Comparison of ENCODE assay signal across 8 mouse cellular contexts in the genomic region with DNA sequence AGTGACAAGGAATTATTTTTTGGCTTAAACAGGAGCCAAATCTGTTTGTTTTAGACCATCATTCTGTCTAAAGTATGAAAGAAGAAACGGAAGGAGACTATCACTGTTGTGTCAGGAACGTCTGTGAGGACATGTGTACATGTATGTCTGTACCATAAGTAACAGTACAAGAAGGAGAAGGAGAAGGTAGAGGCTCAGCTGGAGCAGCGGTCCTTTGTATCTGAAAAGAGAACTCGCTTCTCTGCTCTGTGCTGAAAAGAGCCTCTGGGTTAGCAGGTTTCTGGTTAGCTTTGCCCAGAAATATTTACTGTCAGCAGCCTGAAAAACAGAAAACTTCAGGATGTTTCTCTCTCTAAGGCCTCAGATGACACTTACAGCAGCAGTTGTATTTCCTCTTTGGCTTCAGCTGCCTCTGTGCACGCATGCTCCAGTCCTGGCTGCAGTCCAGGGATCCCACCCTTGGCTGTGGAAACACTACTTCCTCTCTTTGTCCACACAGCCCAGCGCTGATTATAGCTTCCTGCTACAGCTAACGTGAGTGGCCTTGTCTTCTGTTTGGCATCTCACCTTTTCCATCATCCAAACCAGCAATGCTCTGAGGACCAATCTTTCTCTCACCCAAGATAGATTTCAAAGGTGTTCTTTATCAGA.
DNase-seq lines count a peak whose midpoint lies in the region; ATAC-seq lines count a peak whose summit lies in the region.

No protein-coding gene starts in this region.

- no peaks in the 10 kb centered on the region for H3K36me3 ChIP-seq in midbrain, embryonic 14.5 days (ENCODE audit: control insufficient read depth, insufficient read depth, low read length)
- H3K36me3 ChIP-seq in midbrain, embryonic 16.5 days (ENCODE audit: control insufficient read depth, insufficient read depth, low read length) = no peaks in the 10 kb centered on the region
- no peaks in the 10 kb centered on the region for H3K36me3 ChIP-seq in embryonic facial prominence, embryonic 15.5 days
- no peaks in the 10 kb centered on the region for H3K36me3 ChIP-seq in macrophage (ENCODE audit: inconsistent target)
- H3K36me3 ChIP-seq in stomach, embryonic 15.5 days = no peaks in the 10 kb centered on the region
- H3K36me3 ChIP-seq in midbrain, embryonic 15.5 days (replicated peaks) = no peaks in the 10 kb centered on the region

- H3K27me3 ChIP-seq in midbrain, embryonic 14.5 days (ENCODE audit: control insufficient read depth, insufficient read depth, low read length) = no peaks in the 10 kb centered on the region
- H3K27me3 ChIP-seq in midbrain, embryonic 16.5 days (ENCODE audit: control insufficient read depth, insufficient read depth, low read depth, low read length) = no peaks in the 10 kb centered on the region
- no peaks in the 10 kb centered on the region for H3K27me3 ChIP-seq in embryonic facial prominence, embryonic 15.5 days
- no peaks in the 10 kb centered on the region for H3K27me3 ChIP-seq in stomach, embryonic 15.5 days (replicated peaks)
- no peaks in the 10 kb centered on the region for H3K27me3 ChIP-seq in midbrain, embryonic 15.5 days (replicated peaks)

- H3K79me2 ChIP-seq in macrophage (ENCODE audit: inconsistent target) = no peaks in the 10 kb centered on the region

- H3K9ac ChIP-seq in midbrain, embryonic 14.5 days (replicated peaks; ENCODE audit: low read length) = no peak overlapping the region
- H3K9ac ChIP-seq in midbrain, embryonic 16.5 days (ENCODE audit: low read depth, low read length) = no peak overlapping the region
- no peak overlapping the region for H3K9ac ChIP-seq in embryonic facial prominence, embryonic 15.5 days
- H3K9ac ChIP-seq in stomach, embryonic 15.5 days = no peak overlapping the region
- no peak overlapping the region for H3K9ac ChIP-seq in midbrain, embryonic 15.5 days

- WGBS in midbrain, embryonic 14.5 days = 77% methylated on average over 7 of the region's 7 CpGs
- WGBS in midbrain, embryonic 16.5 days = 78% methylated on average over 7 of the region's 7 CpGs
- WGBS in embryonic facial prominence, embryonic 15.5 days = 45% methylated on average over 7 of the region's 7 CpGs
- WGBS in macrophage (ENCODE audit: missing documents) = 9% methylated on average over 7 of the region's 7 CpGs
- WGBS in stomach, embryonic 15.5 days = 26% methylated on average over 7 of the region's 7 CpGs
- WGBS in midbrain, embryonic 15.5 days = 79% methylated on average over 7 of the region's 7 CpGs

- DNase-seq in midbrain, embryonic 14.5 days = peak; percentile 58
- peak; percentile 84 for DNase-seq in heart, postnatal 25 days (ENCODE audit: low spot score)
- peak; percentile 30 to 40 for DNase-seq in layer of hippocampus, postnatal 36 days

- no peak for ATAC-seq in midbrain, embryonic 14.5 days (ENCODE audit: low FRiP score, low TSS enrichment)
- ATAC-seq in midbrain, embryonic 16.5 days = no peak
- ATAC-seq in embryonic facial prominence, embryonic 15.5 days (ENCODE audit: insufficient number of reproducible peaks, low FRiP score, low TSS enrichment, low read depth) = peak; percentile 72; the same call in 1 of the 2 replicates
- ATAC-seq in stomach, embryonic 15.5 days (ENCODE audit: insufficient read depth, low FRiP score, low read depth) = peak; percentile 80; the same call in 1 of the 2 replicates
- no peak for ATAC-seq in midbrain, embryonic 15.5 days (replicated peaks)

- H3K4me3 ChIP-seq in midbrain, embryonic 14.5 days (replicated peaks; ENCODE audit: low read depth, low read length) = no peak overlapping the region
- no peak overlapping the region for H3K4me3 ChIP-seq in midbrain, embryonic 16.5 days (ENCODE audit: low read depth, low read length)
- H3K4me3 ChIP-seq in embryonic facial prominence, embryonic 15.5 days (replicated peaks) = no peak overlapping the region
- no peak overlapping the region for H3K4me3 ChIP-seq in macrophage (ENCODE audit: inconsistent target)
- H3K4me3 ChIP-seq in stomach, embryonic 15.5 days (replicated peaks) = no peak overlapping the region
- no peak overlapping the region for H3K4me3 ChIP-seq in midbrain, embryonic 15.5 days

- intact Hi-C loops in heart, postnatal 25 days (cut with DNase I) = loop anchor here (5.0 kb wide), 2 partner anchors 156 to 346 kb away; no protein-coding TSS in a partner anchor

- H3K27ac ChIP-seq in midbrain, embryonic 14.5 days (replicated peaks; ENCODE audit: low read depth, low read length) = no peak overlapping the region
- H3K27ac ChIP-seq in midbrain, embryonic 16.5 days (ENCODE audit: low read length) = no peak overlapping the region
- 0 out of 2 replicates have a peak overlapping the region, but pooled peaks have one; percentile 29 for H3K27ac ChIP-seq in embryonic facial prominence, embryonic 15.5 days (replicated peaks)
- peak overlapping the region; percentile 94 for H3K27ac ChIP-seq in macrophage
- H3K27ac ChIP-seq in stomach, embryonic 15.5 days = peak overlapping the region; percentile 77
- no peak overlapping the region for H3K27ac ChIP-seq in midbrain, embryonic 15.5 days

- H3K9me3 ChIP-seq in midbrain, embryonic 14.5 days (ENCODE audit: control insufficient read depth, low read length) = no peaks in the 10 kb centered on the region
- no peaks in the 10 kb centered on the region for H3K9me3 ChIP-seq in midbrain, embryonic 16.5 days (replicated peaks; ENCODE audit: control insufficient read depth, low read length, poor library complexity, severe bottlenecking)
- H3K9me3 ChIP-seq in embryonic facial prominence, embryonic 15.5 days (replicated peaks) = no peaks in the 10 kb centered on the region
- no peaks in the 10 kb centered on the region for H3K9me3 ChIP-seq in stomach, embryonic 15.5 days
- H3K9me3 ChIP-seq in midbrain, embryonic 15.5 days = no peaks in the 10 kb centered on the region

- H3K4me1 ChIP-seq in midbrain, embryonic 14.5 days (ENCODE audit: control insufficient read depth, insufficient read depth, low read length) = no peaks in the 10 kb centered on the region
- H3K4me1 ChIP-seq in midbrain, embryonic 16.5 days (ENCODE audit: control insufficient read depth, insufficient read depth, low read length) = no peaks in the 10 kb centered on the region
- peaks cover 14% of the 10 kb centered on the region; the same call in 1 of the 2 replicates for H3K4me1 ChIP-seq in embryonic facial prominence, embryonic 15.5 days
- H3K4me1 ChIP-seq in stomach, embryonic 15.5 days = peaks cover 14% of the 10 kb centered on the region; the same call in 1 of the 2 replicates
- no peaks in the 10 kb centered on the region for H3K4me1 ChIP-seq in midbrain, embryonic 15.5 days

- H3K4me2 ChIP-seq in midbrain, embryonic 14.5 days (ENCODE audit: low read length) = no peak overlapping the region
- no peak overlapping the region for H3K4me2 ChIP-seq in midbrain, embryonic 16.5 days (ENCODE audit: low read length)
- no peak overlapping the region for H3K4me2 ChIP-seq in embryonic facial prominence, embryonic 15.5 days (replicated peaks)
- H3K4me2 ChIP-seq in stomach, embryonic 15.5 days = no peak overlapping the region
- no peak overlapping the region for H3K4me2 ChIP-seq in midbrain, embryonic 15.5 days

Comparison
In these comparisons a context has a peak if more than half of its experiments do, and no peak if none do; other contexts are left out.
1. ATAC-seq: peak in embryonic facial prominence, embryonic 15.5 days (single experiment) and stomach, embryonic 15.5 days (single experiment); none in midbrain, embryonic 14.5 days (single experiment), midbrain, embryonic 16.5 days (single experiment) and midbrain, embryonic 15.5 days (single experiment).
2. H3K27ac ChIP-seq: peak in embryonic facial prominence, embryonic 15.5 days (single experiment), macrophage (single experiment) and stomach, embryonic 15.5 days (single experiment); none in midbrain, embryonic 14.5 days (single experiment), midbrain, embryonic 16.5 days (single experiment) and midbrain, embryonic 15.5 days (single experiment).
3. Peak in every context shown above with its lines, with median percentiles within 50 percentile points of each other: DNase-seq.